Mouse (Mus musculus) cortical plate, adult 2 months (tissue): ENCODE measurements around the gene Klhl29. TPM values are rescaled to one million over a fixed set of nuclear protein-coding genes. Genes with fewer than 3 reads are reported as not detected.

Experiments
- H3K27ac ChIP-seq: fragments of 200-500 bp; 2 replicates; pipeline ENCODE4 v1.5.1; 2012; ENCODE audit warnings: low read length, control low read depth, inconsistent platforms; ENCODE audit not compliant: insufficient read depth
- H3K4me1 ChIP-seq: fragments of 200-500 bp; 2 replicates; pipeline ENCODE4 v1.6.1; 2011; ENCODE audit warnings: low read length; ENCODE audit not compliant: control insufficient read depth, insufficient read depth
- H3K4me3 ChIP-seq: fragments of 200-500 bp; 2 replicates; pipeline ENCODE4 v1.5.1; 2011; ENCODE audit warnings: mild to moderate bottlenecking, low read length, control low read depth; ENCODE audit not compliant: insufficient read depth
- CTCF ChIP-seq: fragments of 200-500 bp; IDR thresholded peaks from 2 replicates; pipeline ENCODE4 v1.5.1; 2011; ENCODE audit warnings: mild to moderate bottlenecking, control low read depth, low read length; ENCODE audit not compliant: insufficient read depth; ENCODE audit errors: extremely low read depth
- POLR2A ChIP-seq: fragments of 200-500 bp; IDR thresholded peaks from 2 replicates; pipeline ENCODE4 v1.6.1; 2011; ENCODE audit warnings: mild to moderate bottlenecking, low read length, control low read depth; ENCODE audit not compliant: insufficient read depth; ENCODE audit errors: extremely low read depth
- polyA plus RNA-seq: library from polyadenylated mRNA; depleted of rRNA; stranded (reverse); fragments of >200 nt; gene quantifications from 2 replicates; pipeline ENCODE4 v1.2.3, GENCODE M21; 2012

Gene Klhl29
- polyA plus RNA-seq, 1 experiment = 26.9 TPM

DNA sequence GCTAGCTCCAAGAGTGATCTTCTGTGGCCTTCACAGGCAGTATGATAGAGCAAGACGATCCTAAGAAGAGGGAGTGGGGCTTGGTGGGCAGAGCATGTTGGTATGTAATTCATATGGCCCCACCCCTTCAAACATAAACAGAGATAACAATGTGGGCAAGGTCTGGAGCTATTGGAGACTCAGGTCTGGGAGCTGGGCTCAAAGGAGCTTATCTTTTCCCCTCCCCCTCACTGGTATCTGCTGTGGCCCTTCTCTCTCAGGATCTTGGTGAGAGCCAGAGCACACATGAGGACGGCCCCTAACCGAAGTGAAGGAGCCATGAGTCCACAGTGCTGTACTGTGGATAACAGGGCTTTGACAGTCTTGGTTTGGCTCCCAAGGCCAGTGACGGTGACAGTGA lies 108.7 kb downstream of the Klhl29 start:
- TF ChIP-seq CTCF (no peak), POLR2A (no peak)
- H3K4me3 ChIP-seq = no peak overlapping the region
- no peak overlapping the region for H3K27ac ChIP-seq
- H3K4me1 ChIP-seq = peaks cover 19% of the 10 kb centered on the region

DNA sequence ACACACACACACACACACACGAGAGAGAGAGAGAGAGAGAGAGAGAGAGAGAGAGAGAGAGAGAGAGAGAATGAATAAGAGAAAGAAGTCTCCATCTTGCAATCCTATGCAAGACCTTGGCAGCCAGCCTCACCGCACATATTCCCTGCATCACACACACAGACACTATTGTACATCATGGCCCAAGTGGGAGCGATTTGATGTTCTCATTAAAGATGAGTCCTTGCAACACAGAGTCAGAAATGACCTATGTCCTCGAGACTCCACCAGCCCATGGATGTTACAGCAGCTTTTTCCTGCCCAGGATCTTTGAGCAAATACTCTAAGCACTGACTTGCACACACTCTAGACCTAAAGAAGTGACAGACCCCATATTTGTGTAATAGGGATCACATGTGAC lies 114.0 kb downstream of the Klhl29 start:
- no peak overlapping the region for H3K4me3 ChIP-seq

DNA sequence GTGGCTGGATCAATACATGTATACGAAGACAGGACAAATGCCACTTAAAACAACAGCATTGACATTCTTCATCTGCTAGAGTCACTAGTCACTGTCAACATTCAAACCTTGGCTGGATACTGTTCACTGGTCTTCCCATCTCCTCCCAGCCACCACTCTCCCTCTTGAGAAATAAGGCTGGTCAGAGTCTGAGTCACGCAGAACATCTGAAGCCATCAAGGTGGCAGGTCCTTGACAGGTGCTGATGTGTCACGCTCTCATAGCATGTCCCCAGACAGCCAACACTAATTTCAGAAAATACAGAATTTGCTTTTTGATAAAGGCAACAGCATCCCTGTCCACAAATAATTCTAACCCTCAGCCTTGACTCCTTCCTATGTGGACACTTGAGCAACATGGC lies 116.7 kb downstream of the Klhl29 start:
- no peak for TF ChIP-seq CTCF
- no peak for TF ChIP-seq POLR2A
- H3K4me3 ChIP-seq = no peak overlapping the region
- no peak overlapping the region for H3K27ac ChIP-seq
- H3K4me1 ChIP-seq = peaks cover 12% of the 10 kb centered on the region; the same call in 1 of the 2 replicates

More for the DNA sequence above, 114.0 kb downstream of the Klhl29 start:
- TF ChIP-seq POLR2A = no peak
- TF ChIP-seq CTCF = no peak
- no peak overlapping the region for H3K27ac ChIP-seq
- H3K4me1 ChIP-seq = peaks cover 3% of the 10 kb centered on the region; the same call in 1 of the 2 replicates

DNA sequence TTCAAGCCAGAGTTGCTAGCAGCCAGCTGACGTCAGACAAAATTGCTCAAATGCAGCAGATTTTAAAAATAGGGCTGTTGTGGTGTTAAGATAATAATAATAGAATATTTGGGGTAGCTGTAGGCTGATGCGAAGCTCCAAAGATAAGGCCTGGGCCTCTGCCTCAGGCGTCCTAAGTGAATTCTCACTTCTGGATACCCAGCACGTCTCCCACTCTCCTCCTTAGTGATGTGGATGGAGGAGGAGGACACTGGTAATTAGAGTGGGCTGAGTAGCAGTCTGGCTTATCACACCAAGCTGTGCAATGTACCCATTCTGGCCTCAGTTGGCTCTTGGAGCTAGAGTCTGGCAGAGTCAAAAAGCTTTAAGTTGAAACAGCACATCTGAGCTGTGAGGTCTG lies 118.3 kb downstream of the Klhl29 start:
- Histone ChIP-seq H3K4me3 (no peak overlapping the region), H3K27ac (no peak overlapping the region), H3K4me1 (peaks cover 17% of the 10 kb centered on the region; the same call in 1 of the 2 replicates)
- TF ChIP-seq POLR2A (no peak), CTCF (no peak)

DNA sequence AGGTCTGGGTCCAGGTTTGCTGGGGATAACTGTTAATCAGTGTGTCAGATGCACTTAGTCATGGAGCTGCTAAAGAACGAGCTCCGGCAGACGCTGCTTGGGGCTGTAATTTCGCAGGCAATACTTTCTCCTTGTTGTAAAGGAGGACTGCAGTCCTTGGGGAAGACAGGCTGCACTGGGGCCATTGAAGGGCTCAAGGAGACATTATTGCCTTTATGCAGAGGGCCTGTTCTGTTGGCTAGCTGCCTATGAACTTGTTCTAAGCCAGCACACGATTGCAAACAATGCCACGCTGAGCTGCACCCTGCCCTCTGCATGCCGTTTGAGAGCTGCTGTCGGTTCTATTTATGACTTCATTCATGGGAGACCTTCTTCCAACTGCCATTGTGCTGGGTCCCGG lies 120.4 kb downstream of the Klhl29 start:
- Histone ChIP-seq H3K4me1 (peaks cover 22% of the 10 kb centered on the region), H3K4me3 (no peak overlapping the region), H3K27ac (peak overlapping the region; percentile 70; the same call in 1 of the 2 replicates)
- TF ChIP-seq CTCF (no peak), POLR2A (no peak)

DNA sequence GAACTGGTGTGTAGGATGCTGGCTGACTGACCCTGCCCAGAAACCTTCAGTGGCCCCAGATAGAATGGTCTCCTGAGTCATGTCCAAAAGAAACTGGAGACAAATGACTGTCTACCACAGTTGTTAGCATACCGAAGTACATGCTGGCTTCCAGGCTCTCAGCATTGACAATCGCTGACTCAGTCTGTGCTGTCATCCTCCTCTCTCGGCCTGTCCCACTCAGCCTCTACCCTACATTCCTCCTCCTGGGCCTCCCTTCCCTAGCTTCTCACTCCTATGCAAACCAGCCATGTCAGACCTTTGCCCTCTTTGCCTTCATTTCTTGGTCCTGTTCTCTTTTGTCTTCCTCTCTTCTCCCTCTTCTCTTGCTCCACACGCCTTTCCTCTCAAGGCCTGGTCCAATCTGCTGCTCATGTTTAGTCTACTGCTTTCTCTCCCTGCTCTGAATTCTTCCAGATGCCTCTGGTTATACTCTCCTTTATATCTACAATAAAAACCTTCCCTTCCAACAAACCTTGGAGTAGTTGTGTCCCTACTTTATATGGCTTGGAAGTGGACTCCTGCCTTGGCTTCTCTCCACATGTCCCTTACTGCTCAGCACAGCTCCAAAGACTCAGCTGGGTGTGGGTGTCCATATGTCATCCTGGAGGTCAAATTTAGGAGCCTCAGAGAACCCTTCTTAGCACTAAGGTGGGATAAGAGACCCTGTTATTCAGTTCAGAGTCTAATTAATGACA lies 121.1 kb downstream of the Klhl29 start:
- TF ChIP-seq CTCF = no peak
- TF ChIP-seq POLR2A = no peak
- Histone ChIP-seq H3K4me3 (no peak overlapping the region), H3K27ac (peak overlapping the region; percentile 27; the same call in 1 of the 2 replicates), H3K4me1 (peaks cover 22% of the 10 kb centered on the region)

DNA sequence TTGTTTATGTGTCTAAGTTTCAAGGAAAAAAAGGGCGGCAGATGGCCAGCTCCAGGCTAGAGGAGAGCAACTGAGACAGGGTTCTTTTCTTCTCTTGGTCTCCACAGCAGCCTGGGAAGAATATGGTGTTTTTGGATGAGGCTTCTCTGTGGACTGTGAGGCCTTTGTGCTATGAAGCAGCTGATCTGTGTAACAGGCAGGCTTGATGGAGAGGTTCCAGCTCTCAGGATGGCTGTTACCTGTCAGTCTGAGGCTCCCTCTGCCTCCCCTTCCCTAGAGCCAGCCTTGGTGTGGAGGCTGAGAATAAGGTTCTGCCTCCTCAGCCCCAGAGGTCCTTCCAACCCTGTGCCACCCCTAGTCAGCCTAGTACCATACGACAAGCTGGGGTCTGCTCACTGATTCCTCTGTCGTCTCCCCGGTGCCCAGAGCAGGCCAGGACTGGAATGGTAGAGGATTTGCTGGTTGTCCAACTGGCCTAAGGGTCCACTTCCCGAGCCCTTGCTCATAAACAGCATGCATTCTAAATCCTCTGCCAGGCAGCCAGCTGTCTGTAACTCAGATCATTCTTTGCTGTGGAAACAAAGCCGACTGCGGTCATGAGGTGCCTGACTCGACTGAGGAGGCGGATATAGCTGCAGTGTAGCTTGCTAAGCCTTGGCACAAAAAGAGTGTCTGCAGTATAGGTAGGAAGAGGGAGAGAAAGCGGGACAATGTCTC lies 122.0 kb downstream of the Klhl29 start:
- peaks cover 22% of the 10 kb centered on the region for H3K4me1 ChIP-seq
- no peak for TF ChIP-seq CTCF
- TF ChIP-seq POLR2A = no peak
- H3K27ac ChIP-seq = no peak overlapping the region
- H3K4me3 ChIP-seq = no peak overlapping the region

DNA sequence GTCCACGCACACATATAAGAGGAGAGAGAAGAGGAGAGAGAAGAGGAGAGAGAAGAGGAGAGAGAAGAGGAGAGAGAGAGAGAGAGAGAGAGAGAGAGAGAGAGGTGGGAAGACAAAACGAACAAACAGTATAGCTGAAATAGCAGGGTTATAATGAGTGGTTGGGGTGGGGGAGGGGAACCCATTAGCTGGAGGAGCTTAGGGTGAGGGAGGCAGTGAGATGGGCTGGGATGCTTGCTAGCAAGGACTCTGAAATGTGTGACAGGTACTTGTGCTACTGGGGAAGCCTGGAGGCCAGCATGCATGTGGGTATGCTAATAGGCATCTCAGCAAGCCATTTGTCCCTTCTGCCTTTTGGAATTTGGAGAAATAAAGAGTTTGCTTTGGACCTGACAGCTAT lies 122.9 kb downstream of the Klhl29 start:
- TF ChIP-seq CTCF (no peak), POLR2A (no peak)
- Histone ChIP-seq H3K4me3 (no peak overlapping the region), H3K27ac (no peak overlapping the region), H3K4me1 (peaks cover 23% of the 10 kb centered on the region)

DNA sequence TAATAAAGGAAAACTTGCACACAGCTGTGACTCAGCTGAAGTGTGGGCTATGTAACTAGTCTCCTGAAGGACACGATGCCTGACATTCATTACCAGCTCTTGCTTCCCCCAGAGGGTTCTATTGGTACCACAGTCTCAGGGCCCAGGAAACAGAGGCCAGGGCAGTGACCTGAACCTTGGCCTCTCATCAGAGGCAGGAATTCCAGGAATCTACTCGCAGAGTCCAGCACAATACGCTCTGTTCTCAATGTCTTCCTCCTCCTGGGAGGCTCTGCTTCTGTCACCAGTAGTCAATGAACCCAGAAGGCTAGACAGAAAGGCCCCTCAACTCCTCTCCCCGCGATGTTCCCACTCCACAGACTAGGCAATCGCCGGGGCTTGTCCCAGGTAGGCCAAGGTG lies 125.4 kb downstream of the Klhl29 start:
- no peak overlapping the region for H3K27ac ChIP-seq
- TF ChIP-seq POLR2A = no peak
- no peak for TF ChIP-seq CTCF
- H3K4me1 ChIP-seq = peaks cover 30% of the 10 kb centered on the region
- H3K4me3 ChIP-seq = no peak overlapping the region

DNA sequence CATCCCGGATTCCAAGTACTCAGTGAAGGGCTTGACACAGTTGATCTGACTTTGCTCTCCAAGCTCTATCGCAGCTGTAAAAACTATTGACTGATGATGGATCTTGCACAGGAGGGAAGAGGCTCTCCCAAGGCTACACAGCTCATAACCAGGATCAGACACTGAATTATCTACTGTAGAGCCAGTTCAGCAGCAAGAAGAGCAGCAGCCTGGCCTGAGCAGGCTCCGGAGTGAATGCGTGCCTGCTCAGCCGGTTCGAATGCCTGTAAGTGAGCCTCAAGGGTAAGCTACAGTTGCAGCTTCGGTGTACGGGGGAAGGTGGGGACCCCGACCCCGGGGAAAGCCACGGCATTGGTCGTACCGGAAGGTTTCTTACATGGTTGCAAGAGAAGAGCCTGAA lies 126.4 kb downstream of the Klhl29 start:
- TF ChIP-seq CTCF (no peak), POLR2A (no peak)
- Histone ChIP-seq H3K4me3 (no peak overlapping the region), H3K4me1 (peaks cover 33% of the 10 kb centered on the region), H3K27ac (no peak overlapping the region)
